Mouse (Mus musculus) MEL (cell line): ENCODE data around the gene Dppa5a. TPM values are rescaled to one million over a fixed set of nuclear protein-coding genes. Genes with fewer than 3 reads are reported as not detected.
A peak's percentile ranks its signal among the peaks of the same experiment; 100 is the strongest.

Experiments used
- DNase-seq: peaks from one replicate; pipeline ENCODE4 v3.0.0; 2011; ENCODE audit warnings: low read depth, low spot score
- H3K27ac ChIP-seq: 2 replicates; pipeline ENCODE4 v1.5.1; 2012; ENCODE audit warnings: low read depth, mild to moderate bottlenecking, control low read depth, low read length, moderate library complexity; ENCODE audit not compliant: control insufficient read depth
- H3K27me3 ChIP-seq, 2 experiments: fragments of 150-350 bp in 1 of 2; sonication (generic) in 1 of 2; 2 replicates each; pipeline ENCODE4 v1.6.1; 2012; ENCODE audit warnings: low read length in 2 of 2, mild to moderate bottlenecking in 2 of 2, improper control_type of control experiment in 1 of 2, moderate library complexity in 1 of 2; ENCODE audit not compliant: insufficient read depth in 2 of 2, control insufficient read depth in 1 of 2
- H3K36me3 ChIP-seq, 2 experiments: 2 replicates each; pipeline ENCODE4 v1.6.1; 2012 to 2014; ENCODE audit warnings: low read length in 2 of 2, improper control_type of control experiment in 1 of 2, inconsistent platforms in 1 of 2, mild to moderate bottlenecking in 1 of 2; ENCODE audit not compliant: insufficient read depth in 2 of 2, control insufficient read depth in 1 of 2
- H3K4me1 ChIP-seq, 2 experiments: fragments of 150-350 bp in 1 of 2; sonication (generic) in 1 of 2; 2 replicates each; pipeline ENCODE4 v1.6.1; 2012; ENCODE audit warnings: low read length in 2 of 2, improper control_type of control experiment in 1 of 2, mild to moderate bottlenecking in 1 of 2; ENCODE audit not compliant: insufficient read depth in 2 of 2, control insufficient read depth in 1 of 2
- H3K4me3 ChIP-seq, 2 experiments: fragments of 150-350 bp in 1 of 2; sonication (generic) in 1 of 2; 2 replicates each; pipeline ENCODE4 v1.5.1; 2012; ENCODE audit warnings: low read depth in 2 of 2, low read length in 2 of 2, mild to moderate bottlenecking in 2 of 2, moderate library complexity in 2 of 2, control low read depth in 1 of 2, improper control_type of control experiment in 1 of 2; ENCODE audit not compliant: control insufficient read depth in 1 of 2, insufficient read depth in 1 of 2
- H3K79me2 ChIP-seq: 2 replicates; pipeline ENCODE4 v1.6.1; 2012; ENCODE audit warnings: mild to moderate bottlenecking, low read length, moderate library complexity; ENCODE audit not compliant: control insufficient read depth, poor library complexity, insufficient read depth
- H3K9ac ChIP-seq: 2 replicates; pipeline ENCODE4 v1.6.1; 2012; ENCODE audit warnings: low read depth, mild to moderate bottlenecking, control low read depth, low read length, moderate library complexity; ENCODE audit not compliant: control insufficient read depth, poor library complexity, severe bottlenecking
- H3K9me3 ChIP-seq: fragments of 150-350 bp; sonication (generic); replicated peaks from 2 replicates; pipeline ENCODE4 v1.6.1; 2012; ENCODE audit warnings: mild to moderate bottlenecking, low read length, improper control_type of control experiment, moderate library complexity; ENCODE audit not compliant: insufficient read depth
- CTCF ChIP-seq, 3 experiments: IDR thresholded peaks in 2 of 3; conservative IDR thresholded peaks in 1 of 3; 2 replicates each; pipeline ENCODE4 v1.5.1; 2011 to 2012; ENCODE audit warnings: low read length in 3 of 3, low read depth in 2 of 3, mild to moderate bottlenecking in 2 of 3, improper control_type of control experiment in 1 of 3, inconsistent platforms in 1 of 3, mixed read lengths in 1 of 3, moderate library complexity in 1 of 3; ENCODE audit not compliant: control insufficient read depth in 1 of 3, insufficient read depth in 1 of 3, poor library complexity in 1 of 3, severe bottlenecking in 1 of 3
- ELF1 ChIP-seq: IDR thresholded peaks from 2 replicates; pipeline ENCODE4 v1.6.1; 2014; ENCODE audit warnings: low read depth, mild to moderate bottlenecking, inconsistent platforms, low read length, improper control_type of control experiment, moderate library complexity
- EP300 ChIP-seq, 2 experiments: IDR thresholded peaks; 2 replicates each; pipeline ENCODE4 v1.6.1; 2011; ENCODE audit warnings: improper control_type of control experiment in 2 of 2, low read length in 2 of 2, low read depth in 1 of 2, mild to moderate bottlenecking in 1 of 2
- GATA1 ChIP-seq: IDR thresholded peaks from 2 replicates; pipeline ENCODE4 v1.6.1; 2011; ENCODE audit warnings: low read depth, low read length, improper control_type of control experiment
- HCFC1 ChIP-seq: IDR thresholded peaks from 2 replicates; pipeline ENCODE4 v1.6.1; 2012; ENCODE audit warnings: low read depth, mild to moderate bottlenecking, inconsistent platforms, low read length, improper control_type of control experiment, moderate library complexity
- MAFK ChIP-seq: IDR thresholded peaks from 2 replicates; pipeline ENCODE4 v1.6.1; 2011; ENCODE audit warnings: low read depth, mild to moderate bottlenecking, low read length, improper control_type of control experiment, borderline replicate concordance
- MAX ChIP-seq: IDR thresholded peaks from 2 replicates; pipeline ENCODE4 v1.6.1; 2011; ENCODE audit warnings: low read length, improper control_type of control experiment
- MYB ChIP-seq: IDR thresholded peaks from 2 replicates; pipeline ENCODE4 v1.6.1; 2011; ENCODE audit warnings: mild to moderate bottlenecking, low read depth, low read length, improper control_type of control experiment
- NELFE ChIP-seq: IDR thresholded peaks from 2 replicates; pipeline ENCODE4 v1.6.1; 2011; ENCODE audit warnings: low read depth, low read length, improper control_type of control experiment
- POLR2A ChIP-seq, 2 experiments: IDR thresholded peaks; 2 replicates each; pipeline ENCODE4 v1.6.1; 2011 to 2012; ENCODE audit warnings: low read length in 2 of 2, mild to moderate bottlenecking in 2 of 2, control low read depth in 1 of 2, improper control_type of control experiment in 1 of 2, low read depth in 1 of 2, moderate library complexity in 1 of 2; ENCODE audit not compliant: control insufficient read depth in 1 of 2, insufficient read depth in 1 of 2, poor library complexity in 1 of 2
- POLR2AphosphoS2 ChIP-seq: IDR thresholded peaks from 2 replicates; pipeline ENCODE4 v1.6.1; 2011; ENCODE audit warnings: low read length, improper control_type of control experiment
- RAD21 ChIP-seq: IDR thresholded peaks from 2 replicates; pipeline ENCODE4 v1.6.1; 2011; ENCODE audit warnings: mild to moderate bottlenecking, low read depth, low read length, improper control_type of control experiment
- RCOR1 ChIP-seq: IDR thresholded peaks from 2 replicates; pipeline ENCODE4 v1.6.1; 2012; ENCODE audit warnings: low read depth, mild to moderate bottlenecking, inconsistent platforms, low read length, improper control_type of control experiment
- TBP ChIP-seq: IDR thresholded peaks from 2 replicates; pipeline ENCODE4 v1.8.0; 2011; ENCODE audit warnings: low read depth, low read length, improper control_type of control experiment
- UBTF ChIP-seq: IDR thresholded peaks from 2 replicates; pipeline ENCODE4 v1.6.1; 2012; ENCODE audit warnings: low read depth, mild to moderate bottlenecking, inconsistent platforms, low read length, improper control_type of control experiment, moderate library complexity, borderline replicate concordance; ENCODE audit not compliant: insufficient read depth
- ZNF384 ChIP-seq: IDR thresholded peaks from 2 replicates; pipeline ENCODE4 v1.6.1; 2012; ENCODE audit warnings: low read depth, mild to moderate bottlenecking, inconsistent platforms, low read length, improper control_type of control experiment
- polyA plus RNA-seq, 2 experiments: library from polyadenylated mRNA; stranded (reverse) in 1 of 2; unstranded in 1 of 2; fragments of >175 nt in 1 of 2; fragments of >200 nt in 1 of 2; gene quantifications; 2 replicates each; pipeline versions ENCODE4 v1.2.1 to v1.2.4; 2012; ENCODE audit warnings: low replicate concordance in 2 of 2, low read depth in 1 of 2; ENCODE audit not compliant: insufficient read length in 2 of 2, insufficient read depth in 1 of 2, missing spikeins in 1 of 2
- total RNA-seq: library from RNA; depleted of rRNA; stranded (reverse); fragments of 300-350 nt; gene quantifications from 2 replicates; pipeline ENCODE4 v1.2.3, GENCODE M21; 2012

Dppa5a gene
- total and polyA plus RNA-seq, 3 experiments = 0.19 TPM; not detected in 2

DNA sequence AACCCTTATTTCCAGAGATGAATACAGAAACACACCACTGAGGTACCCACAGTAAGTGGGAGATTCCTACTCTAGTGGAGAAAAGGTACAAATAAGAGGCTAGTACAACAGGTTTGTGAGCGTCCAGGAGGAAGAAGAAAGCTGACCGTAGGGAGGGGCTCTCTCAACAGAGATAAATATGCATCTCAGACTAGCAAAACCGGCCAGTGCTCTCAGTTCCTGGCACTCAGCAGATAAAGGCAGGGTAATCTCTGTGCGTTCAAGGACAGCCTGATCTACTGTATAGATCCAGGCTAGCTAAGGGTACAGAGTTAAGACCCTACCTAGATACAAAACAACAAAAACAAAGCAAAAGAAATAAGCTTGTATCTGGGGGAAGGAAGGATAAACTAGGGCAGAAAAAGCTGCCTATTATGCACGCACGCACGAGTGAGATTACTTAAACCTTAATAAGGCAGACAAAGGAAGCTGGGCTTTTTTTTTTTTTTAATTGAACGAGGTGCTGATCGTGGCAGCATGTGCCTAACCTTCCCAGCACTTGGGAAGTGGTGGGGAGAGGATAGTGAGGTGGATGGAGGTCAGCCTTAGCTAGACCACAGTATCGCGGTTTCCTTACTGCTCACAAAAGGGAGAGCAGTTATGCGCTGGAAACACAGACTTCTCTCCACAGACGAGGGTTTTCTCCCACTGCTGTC is 2.0 kb downstream of the Dppa5a start:
- Histone ChIP-seq H3K9ac (no peak overlapping the region), H3K4me3 (no peak overlapping the region), H3K9me3 (no peaks in the 10 kb centered on the region), H3K36me3 (peaks cover 0 to 2% of the 10 kb centered on the region in 2 experiments; a peak in 2 of 4 replicates), H3K4me1 (peaks cover 0 to 4% of the 10 kb centered on the region in 2 experiments; a peak in 1 of 4 replicates), H3K79me2 (no peaks in the 10 kb centered on the region), H3K27ac (no peak overlapping the region), H3K27me3 (peaks cover 2 to 3% of the 10 kb centered on the region in 2 experiments; a peak in 2 of 4 replicates)
- DNase-seq = no peak
- no peak for TF ChIP-seq MAFK
- TF ChIP-seq GATA1 = 0 out of 2 replicates have a peak, but pooled peaks have one; percentile 5

DNA sequence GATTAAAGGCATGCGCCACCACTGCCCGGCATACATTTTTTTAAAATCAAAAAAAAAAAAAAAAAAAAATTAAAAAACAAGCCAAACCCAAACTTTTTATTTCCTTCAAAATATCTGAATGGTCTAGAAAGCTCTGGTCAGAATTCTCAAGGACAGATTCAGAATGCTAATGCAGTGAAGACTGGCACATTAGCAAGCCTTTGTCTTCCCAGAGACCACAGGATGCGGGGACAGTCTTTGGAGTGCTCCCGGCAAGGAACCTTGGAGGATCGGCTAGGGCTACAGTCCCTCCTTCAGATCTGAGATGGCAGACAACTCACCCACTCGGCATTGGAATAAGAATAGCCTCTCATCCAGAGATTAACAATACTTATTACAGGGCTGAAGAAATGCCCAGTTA is 3.3 kb downstream of the Dppa5a start:
- Histone ChIP-seq H3K4me1 (peaks cover 0 to 4% of the 10 kb centered on the region in 2 experiments; a peak in 1 of 4 replicates), H3K4me3 (no peak overlapping the region), H3K27me3 (peaks cover 2 to 5% of the 10 kb centered on the region in 2 experiments; a peak in 3 of 4 replicates), H3K36me3 (peaks cover 0 to 2% of the 10 kb centered on the region in 2 experiments; a peak in 2 of 4 replicates), H3K79me2 (no peaks in the 10 kb centered on the region), H3K27ac (no peak overlapping the region), H3K9ac (no peak overlapping the region), H3K9me3 (no peaks in the 10 kb centered on the region)
- no peak for TF ChIP-seq UBTF
- TF ChIP-seq HCFC1 = no peak
- no peak for DNase-seq

DNA sequence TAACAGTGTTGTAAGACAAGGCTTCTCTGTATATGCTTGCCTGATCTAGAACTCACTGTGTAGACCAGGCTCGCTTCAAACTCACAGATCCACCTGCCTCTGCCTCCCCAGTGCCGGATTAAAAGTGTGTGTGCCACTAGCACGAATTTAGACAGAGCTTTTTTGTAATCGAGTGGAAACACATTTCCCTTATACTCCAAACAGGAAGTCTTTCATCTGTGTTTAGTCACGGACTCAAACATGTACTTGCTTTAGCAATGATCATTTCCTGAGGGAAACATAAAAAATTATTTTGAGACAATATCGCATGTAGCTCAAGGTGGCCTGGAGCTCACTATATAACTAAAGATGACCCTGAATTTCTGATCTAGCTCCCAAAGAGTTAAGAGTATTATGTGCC is 4.6 kb downstream of the Dppa5a start:
- Histone ChIP-seq H3K9me3 (no peaks in the 10 kb centered on the region), H3K27me3 (peaks cover 2% of the 10 kb centered on the region in 2 experiments; a peak in 2 of 4 replicates), H3K4me1 (peaks cover 0 to 4% of the 10 kb centered on the region in 2 experiments; a peak in 1 of 4 replicates), H3K4me3 (no peak overlapping the region), H3K27ac (no peak overlapping the region), H3K36me3 (peaks cover 0 to 2% of the 10 kb centered on the region in 2 experiments; a peak in 2 of 4 replicates), H3K79me2 (no peaks in the 10 kb centered on the region), H3K9ac (no peak overlapping the region)
- no peak for DNase-seq
- TF ChIP-seq MYB (no peak), ELF1 (no peak), NELFE (no peak), TBP (no peak), POLR2AphosphoS2 (no peak), ZNF384 (no peak), RCOR1 (no peak), POLR2A (IDR thresholded peaks at IDR 0.05; ENCODE audit: control insufficient read depth in 1 of 2, insufficient read depth in 1 of 2, low read depth in 1 of 2, low read length in 2 of 2, poor library complexity in 1 of 2) (no peak), RAD21 (no peak), MAX (no peak), CTCF (IDR thresholded peaks at IDR 0.05 in 2 of 3, conservative IDR thresholded peaks at IDR 0.05 in 1 of 3; ENCODE audit: control insufficient read depth in 1 of 3, insufficient read depth in 1 of 3, low read depth in 2 of 3, low read length in 3 of 3, poor library complexity in 1 of 3, severe bottlenecking in 1 of 3) (no peak), EP300 (IDR thresholded peaks at IDR 0.05; ENCODE audit: low read depth in 1 of 2, low read length in 2 of 2) (no peak)
